Mouse (Mus musculus) bone marrow macrophage, adult 2 months (primary cell): Measurements from ENCODE around the gene Cdc14a. TPM values are rescaled to one million over a fixed set of nuclear protein-coding genes. Genes with fewer than 3 reads are reported as not detected.

ENCODE experiments used
- H3K27ac ChIP-seq: 2 replicates; pipeline ENCODE4 v1.5.1; 2012; ENCODE audit warnings: low read depth, low read length; ENCODE audit not compliant: insufficient read depth
- H3K4me1 ChIP-seq: 2 replicates; pipeline ENCODE4 v1.6.1; 2012; ENCODE audit warnings: low read length; ENCODE audit not compliant: control insufficient read depth, insufficient read depth
- H3K4me3 ChIP-seq: 2 replicates; pipeline ENCODE4 v1.5.1; 2012; ENCODE audit warnings: mild to moderate bottlenecking, low read length, moderate library complexity; ENCODE audit not compliant: insufficient read depth
- CTCF ChIP-seq: IDR thresholded peaks from 2 replicates; pipeline ENCODE4 v1.5.1; 2012; ENCODE audit warnings: low read depth, mild to moderate bottlenecking, low read length, moderate library complexity
- POLR2A ChIP-seq: IDR thresholded peaks from 2 replicates; pipeline ENCODE4 v1.6.1; 2012; ENCODE audit warnings: mild to moderate bottlenecking, low read depth, low read length, borderline replicate concordance
- polyA plus RNA-seq: library from polyadenylated mRNA; stranded (reverse); fragments of >200 nt; gene quantifications from 2 replicates; pipeline ENCODE4 v1.2.4, GENCODE M21; 2012; ENCODE audit not compliant: missing spikeins, insufficient read depth, insufficient read length

The Cdc14a gene
- polyA plus RNA-seq, 1 experiment, result 6.1 TPM

DNA sequence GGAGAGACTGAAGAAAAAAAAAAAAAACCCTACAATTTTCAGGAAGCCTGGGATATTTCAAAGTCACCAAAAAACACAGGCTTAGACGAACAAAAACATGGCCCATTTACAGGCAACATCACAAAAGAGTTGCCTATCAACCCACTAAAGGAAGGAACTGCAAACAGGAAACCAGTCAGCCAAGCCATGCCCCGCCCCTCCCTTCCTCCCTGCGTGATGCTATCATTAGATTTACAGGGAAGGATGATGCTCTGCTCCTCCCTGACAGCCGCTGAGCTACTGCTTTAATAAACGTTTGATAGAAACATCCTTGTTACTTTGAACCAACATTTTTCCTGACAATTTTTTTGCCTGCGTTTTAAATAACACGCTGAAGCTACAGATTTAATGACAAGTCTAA, 39.5 kb downstream of the Cdc14a start:
- Histone ChIP-seq H3K27ac (no peak overlapping the region), H3K4me1 (peaks cover 7% of the 10 kb centered on the region), H3K4me3 (no peak overlapping the region)
- no peak for TF ChIP-seq CTCF
- TF ChIP-seq POLR2A, result no peak

GRCm38 (mm10) chr3:116380319-116380718, 43.5 kb downstream of the Cdc14a start:
- TF ChIP-seq CTCF, result no peak
- no peak for TF ChIP-seq POLR2A
- Histone ChIP-seq H3K4me1 (peaks cover 7% of the 10 kb centered on the region), H3K4me3 (no peak overlapping the region), H3K27ac (no peak overlapping the region)

- H3K4me3 ChIP-seq, result no peak overlapping the region
- no peak overlapping the region for H3K27ac ChIP-seq
- TF ChIP-seq CTCF (no peak), POLR2A (no peak)
- H3K4me1 ChIP-seq, result peaks cover 4% of the 10 kb centered on the region
Observed at GRCm38 (mm10) chr3:116375442-116375841, 48.4 kb downstream of the Cdc14a start.

DNA sequence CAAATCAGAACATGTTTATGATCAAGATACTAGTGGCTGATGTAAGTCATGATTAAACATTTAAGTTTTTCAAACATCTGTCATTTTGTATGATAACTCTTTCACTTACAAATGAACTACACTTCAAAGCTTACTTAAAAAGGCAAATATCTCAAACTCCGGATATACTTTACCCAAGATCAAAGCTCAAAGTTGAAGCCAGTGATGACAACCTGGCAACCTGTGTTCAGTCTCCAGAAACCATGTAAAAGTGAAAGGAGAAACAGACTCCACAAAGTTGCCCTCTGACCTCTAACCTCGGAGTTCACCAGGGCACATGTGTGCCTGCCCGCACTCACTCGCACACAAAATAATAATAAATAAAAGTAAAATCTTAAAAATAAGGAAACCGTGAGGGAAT, 49.3 kb downstream of the Cdc14a start:
- Histone ChIP-seq H3K4me3 (no peak overlapping the region), H3K4me1 (no peaks in the 10 kb centered on the region), H3K27ac (no peak overlapping the region)
- TF ChIP-seq POLR2A (no peak), CTCF (no peak)

DNA sequence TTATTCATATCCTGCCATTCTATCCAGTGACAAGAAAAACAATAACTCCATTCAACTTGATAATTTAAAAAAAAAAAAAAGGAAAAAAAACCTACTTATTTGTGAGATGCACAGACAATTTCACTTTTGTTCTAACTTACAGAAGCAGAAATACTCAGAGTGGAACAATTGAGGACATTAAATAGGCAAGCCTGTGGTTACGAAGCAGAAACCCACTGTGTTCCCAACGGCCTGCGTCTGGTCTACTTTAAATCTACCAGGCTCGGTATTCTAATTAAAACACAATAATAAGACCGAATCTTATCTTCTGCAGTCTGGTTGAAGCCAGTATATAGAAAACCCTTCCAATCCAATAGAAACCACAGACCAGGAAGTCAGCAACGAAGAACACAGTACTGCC, 50.6 kb downstream of the Cdc14a start:
- TF ChIP-seq POLR2A (no peak), CTCF (no peak)
- H3K4me1 ChIP-seq, result no peaks in the 10 kb centered on the region
- H3K27ac ChIP-seq, result no peak overlapping the region
- H3K4me3 ChIP-seq, result no peak overlapping the region

DNA sequence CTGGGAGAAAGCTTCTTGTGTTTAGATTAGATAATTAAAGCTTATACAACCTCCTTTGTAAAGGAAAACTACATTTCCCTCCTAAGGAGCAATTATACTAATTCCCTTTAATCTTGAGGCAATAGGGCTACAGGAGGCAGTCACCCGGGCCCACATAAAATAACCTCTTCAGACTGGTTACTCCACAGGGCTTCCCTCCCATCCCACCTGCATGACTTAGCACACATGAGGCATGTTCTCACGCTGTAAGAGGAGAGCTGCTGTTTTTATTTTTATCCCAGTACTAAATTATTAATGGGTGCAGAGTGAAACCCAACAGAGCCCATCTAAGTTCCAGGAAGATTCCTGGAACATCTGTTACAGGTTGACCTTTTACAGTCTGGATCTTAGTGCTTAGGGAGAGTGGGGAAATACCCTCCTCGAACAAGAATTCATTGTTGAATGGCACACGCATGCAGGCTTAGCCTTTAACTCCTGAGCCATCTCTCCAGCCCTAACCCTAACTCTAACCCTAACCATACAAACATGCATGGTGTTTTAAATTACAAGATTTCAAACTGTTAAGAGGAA, 54.9 kb downstream of the Cdc14a start:
- no peaks in the 10 kb centered on the region for H3K4me1 ChIP-seq
- no peak overlapping the region for H3K27ac ChIP-seq
- TF ChIP-seq POLR2A, result no peak
- TF ChIP-seq CTCF, result no peak
- no peak overlapping the region for H3K4me3 ChIP-seq

DNA sequence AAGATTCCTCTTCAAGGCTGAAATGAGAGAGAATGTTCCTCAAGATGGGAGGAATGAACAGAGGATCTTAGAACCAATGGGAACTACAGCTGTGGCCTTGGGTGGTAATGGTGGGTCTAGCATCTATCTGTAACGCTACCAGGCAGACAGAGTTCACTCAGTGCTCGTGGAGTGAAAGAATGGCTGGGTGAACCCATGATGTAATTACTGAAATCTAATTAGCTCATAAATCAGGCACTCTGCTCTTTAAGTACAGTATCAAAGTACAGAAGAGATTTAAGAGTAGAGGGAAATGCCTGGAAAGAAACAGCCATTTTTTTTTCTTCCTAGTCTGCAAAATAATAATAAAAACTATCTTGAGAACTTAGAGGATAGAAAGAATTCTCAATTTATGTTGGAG, 57.7 kb downstream of the Cdc14a start:
- H3K27ac ChIP-seq, result no peak overlapping the region
- no peak overlapping the region for H3K4me3 ChIP-seq
- no peak for TF ChIP-seq POLR2A
- TF ChIP-seq CTCF, result no peak
- H3K4me1 ChIP-seq, result no peaks in the 10 kb centered on the region

GRCm38 (mm10) chr3:116361906-116362305, 61.9 kb downstream of the Cdc14a start:
- H3K4me3 ChIP-seq, result no peak overlapping the region
- no peak overlapping the region for H3K27ac ChIP-seq

GRCm38 (mm10) chr3:116361101-116361500, 62.7 kb downstream of the Cdc14a start:
- no peak overlapping the region for H3K27ac ChIP-seq
- TF ChIP-seq POLR2A (no peak), CTCF (no peak)
- H3K4me1 ChIP-seq, result no peaks in the 10 kb centered on the region; the same call in 1 of the 2 replicates
- no peak overlapping the region for H3K4me3 ChIP-seq

More at GRCm38 (mm10) chr3:116361906-116362305, 61.9 kb downstream of the Cdc14a start:
- H3K4me1 ChIP-seq, result no peaks in the 10 kb centered on the region; the same call in 1 of the 2 replicates
- TF ChIP-seq POLR2A (no peak), CTCF (no peak)

DNA sequence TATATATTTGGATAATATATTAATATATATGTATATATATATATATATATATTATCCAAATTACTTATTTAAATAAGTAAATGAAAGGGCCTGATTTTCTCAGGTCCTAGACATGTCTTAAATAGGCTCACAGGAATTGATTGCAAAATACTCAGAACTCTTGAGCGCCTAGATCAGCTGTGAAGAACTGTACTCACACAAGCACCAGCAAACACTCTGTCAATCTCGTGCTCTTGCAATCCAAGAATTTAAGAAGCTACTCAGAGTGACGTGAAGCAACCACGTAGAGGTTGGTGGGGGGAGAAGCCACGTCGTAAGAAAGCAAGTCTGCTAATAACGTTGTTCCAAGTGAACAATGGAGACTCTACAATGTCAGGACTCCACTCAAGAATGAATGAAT, 66.0 kb downstream of the Cdc14a start:
- no peaks in the 10 kb centered on the region; the same call in 1 of the 2 replicates for H3K4me1 ChIP-seq
- no peak overlapping the region for H3K4me3 ChIP-seq
- no peak for TF ChIP-seq CTCF
- no peak for TF ChIP-seq POLR2A
- no peak overlapping the region for H3K27ac ChIP-seq
